Mouse (Mus musculus): ENCODE data around the gene Lck. TPM values are rescaled to one million over a fixed set of nuclear protein-coding genes. Genes with fewer than 3 reads are reported as not detected.

Gene Lck
- polyA plus RNA-seq, 1 experiment from 2014 or later = 7.1 TPM

GRCm38 (mm10) chr4:129582251-129582650, 8.8 kb upstream of the Lck start:
- no peak for ATAC-seq
- no peaks in the 10 kb centered on the region for H3K9me3 ChIP-seq

GRCm38 (mm10) chr4:129580347-129580746, 6.9 kb upstream of the Lck start:
- ATAC-seq = no peak
- peaks cover 15% of the 10 kb centered on the region; the same call in 1 of the 2 replicates for H3K4me1 ChIP-seq (replicated peaks)
- H3K4me2 ChIP-seq (replicated peaks) = no peak overlapping the region
- H3K27me3 ChIP-seq = 0 out of 2 replicates have a peak, but pooled peaks cover 2% of the 10 kb centered on the region
- H3K9ac ChIP-seq (replicated peaks) = no peak overlapping the region
- no peak overlapping the region for H3K4me3 ChIP-seq (replicated peaks)
- 70% methylated on average over 7 of the region's 7 CpGs for WGBS
- no peak overlapping the region for H3K27ac ChIP-seq
- H3K9me3 ChIP-seq = no peaks in the 10 kb centered on the region
- no peaks in the 10 kb centered on the region for H3K36me3 ChIP-seq

More at GRCm38 (mm10) chr4:129582251-129582650, 8.8 kb upstream of the Lck start:
- Histone ChIP-seq H3K4me2 (replicated peaks) (no peak overlapping the region), H3K4me3 (replicated peaks) (no peak overlapping the region), H3K36me3 (no peaks in the 10 kb centered on the region), H3K9ac (replicated peaks) (no peak overlapping the region), H3K27ac (no peak overlapping the region), H3K27me3 (0 out of 2 replicates have a peak, but pooled peaks cover 2% of the 10 kb centered on the region), H3K4me1 (replicated peaks) (peaks cover 10% of the 10 kb centered on the region; the same call in 1 of the 2 replicates)
- WGBS = 79% methylated on average over 1 of the region's 1 CpGs

DNA sequence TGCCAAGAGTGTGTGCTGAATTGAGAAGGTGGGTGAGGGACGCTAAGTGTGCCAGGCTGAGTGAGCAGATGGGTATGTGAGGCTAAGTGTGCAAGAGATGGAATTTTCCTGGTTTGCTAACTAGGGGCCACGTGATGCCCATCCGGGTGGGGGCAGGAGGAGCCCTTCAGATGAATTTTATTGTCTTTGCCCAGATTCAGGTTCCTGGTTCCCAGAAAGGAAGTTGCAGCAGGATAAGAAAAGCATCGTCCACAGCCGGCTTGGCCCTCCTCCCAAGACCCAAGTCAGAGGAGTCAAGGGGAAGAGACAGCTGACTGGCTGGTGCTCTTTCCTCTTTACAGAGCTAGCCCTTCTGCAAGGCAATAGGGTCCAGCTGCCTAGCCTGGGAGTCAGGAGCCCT, 5.0 kb upstream of the Lck start, which contains the start of gene Fam167b:
Fam167b (minus strand) TSS at position 84 of the 400 bp plus-strand sequence.
- H3K9ac ChIP-seq (replicated peaks) = no peak within 1 kb of the TSS
- H3K4me2 ChIP-seq (replicated peaks) = 0 out of 2 replicates have a peak within 1 kb of the TSS, but pooled peaks have one; percentile 19
- H3K9me3 ChIP-seq = no peaks in the 10 kb centered on the region
- H3K36me3 ChIP-seq = no peaks in the 10 kb centered on the region
- no peak for ATAC-seq
- H3K4me3 ChIP-seq (replicated peaks) = no peak within 1 kb of the TSS
- no peaks in the 10 kb centered on the region for H3K27me3 ChIP-seq
- H3K27ac ChIP-seq = no peak within 1 kb of the TSS
- WGBS = 90% methylated on average over 5 of the region's 5 CpGs
- peaks cover 6% of the 10 kb centered on the region; the same call in 1 of the 2 replicates for H3K4me1 ChIP-seq (replicated peaks)

GRCm38 (mm10) chr4:129577688-129578087, 4.2 kb upstream of the Lck start:
- Histone ChIP-seq H3K9ac (replicated peaks) (no peak overlapping the region), H3K4me2 (replicated peaks) (no peak overlapping the region), H3K36me3 (no peaks in the 10 kb centered on the region), H3K4me3 (replicated peaks) (no peak overlapping the region), H3K27me3 (no peaks in the 10 kb centered on the region), H3K4me1 (replicated peaks) (peaks cover 6% of the 10 kb centered on the region; the same call in 1 of the 2 replicates), H3K9me3 (no peaks in the 10 kb centered on the region), H3K27ac (no peak overlapping the region)
- 81% methylated on average over 7 of the region's 7 CpGs for WGBS
- no peak for ATAC-seq

- Histone ChIP-seq H3K4me1 (replicated peaks) (peaks cover 6% of the 10 kb centered on the region; the same call in 1 of the 2 replicates), H3K9me3 (no peaks in the 10 kb centered on the region), H3K4me3 (replicated peaks) (no peak overlapping the region), H3K36me3 (no peaks in the 10 kb centered on the region), H3K4me2 (replicated peaks) (peak overlapping the region; percentile 19; the same call in 1 of the 2 replicates), H3K27ac (no peak overlapping the region), H3K27me3 (no peaks in the 10 kb centered on the region), H3K9ac (replicated peaks) (peak overlapping the region; percentile 11; the same call in 1 of the 2 replicates)
- WGBS = 26% methylated on average over 21 of the region's 21 CpGs
- ATAC-seq = peak; percentile 50; the same call in 1 of the 2 replicates
These were observed 3.5 kb upstream of the Lck start for GRCm38 (mm10) chr4:129576863-129577491.

DNA sequence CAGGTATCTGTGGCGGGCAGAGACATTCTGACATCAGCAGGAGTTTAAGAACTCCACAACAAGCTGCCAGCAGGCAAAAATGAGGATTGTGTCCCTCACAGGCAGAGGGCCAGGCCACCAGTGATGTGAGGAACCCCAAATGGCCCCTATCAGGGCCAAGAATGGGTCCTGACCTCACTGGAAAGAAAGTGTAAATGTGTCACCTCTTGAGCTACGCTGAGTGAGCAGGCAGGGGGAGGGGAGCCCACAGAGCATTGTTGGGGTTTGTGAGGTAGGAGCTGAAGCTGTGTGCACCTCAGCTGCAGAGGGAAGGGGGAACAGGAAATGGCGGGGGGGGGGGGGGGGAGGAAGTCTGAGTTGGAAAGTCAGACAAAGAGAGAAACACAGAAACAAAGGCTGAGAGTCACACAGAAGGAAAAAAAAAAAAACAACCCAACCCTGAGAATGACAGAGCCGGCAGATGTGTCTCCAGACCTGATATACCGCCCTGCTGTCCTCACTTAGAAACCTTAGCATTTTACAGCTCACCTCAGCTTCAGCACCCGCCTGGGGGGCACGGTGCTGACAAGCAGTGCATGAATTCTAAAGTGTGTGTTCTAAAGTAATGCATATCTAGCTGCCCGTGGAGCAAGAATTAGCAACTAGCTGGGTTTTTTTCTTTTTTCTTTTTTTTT, 1.9 kb upstream of the Lck start:
- no peaks in the 10 kb centered on the region for H3K36me3 ChIP-seq
- ATAC-seq = no peak
- H3K9me3 ChIP-seq = no peaks in the 10 kb centered on the region
- no peak overlapping the region for H3K4me3 ChIP-seq (replicated peaks)
- peaks cover 6% of the 10 kb centered on the region; the same call in 1 of the 2 replicates for H3K4me1 ChIP-seq (replicated peaks)
- no peak overlapping the region for H3K9ac ChIP-seq (replicated peaks)
- 59% methylated on average over 7 of the region's 8 CpGs for WGBS
- H3K4me2 ChIP-seq (replicated peaks) = no peak overlapping the region
- H3K27ac ChIP-seq = no peak overlapping the region
- H3K27me3 ChIP-seq = no peaks in the 10 kb centered on the region

- H3K27ac ChIP-seq = no peak overlapping the region
- H3K9ac ChIP-seq (replicated peaks) = no peak overlapping the region
- no peak overlapping the region for H3K4me2 ChIP-seq (replicated peaks)
- WGBS = 93% methylated on average over 4 of the region's 4 CpGs
- H3K9me3 ChIP-seq = no peaks in the 10 kb centered on the region
- no peak overlapping the region for H3K4me3 ChIP-seq (replicated peaks)
- H3K27me3 ChIP-seq = no peaks in the 10 kb centered on the region
- ATAC-seq = no peak
- peaks cover 6% of the 10 kb centered on the region; the same call in 1 of the 2 replicates for H3K4me1 ChIP-seq (replicated peaks)
- no peaks in the 10 kb centered on the region for H3K36me3 ChIP-seq
These were observed 409 bp downstream of the Lck start for GRCm38 (mm10) chr4:129573093-129573370.

DNA sequence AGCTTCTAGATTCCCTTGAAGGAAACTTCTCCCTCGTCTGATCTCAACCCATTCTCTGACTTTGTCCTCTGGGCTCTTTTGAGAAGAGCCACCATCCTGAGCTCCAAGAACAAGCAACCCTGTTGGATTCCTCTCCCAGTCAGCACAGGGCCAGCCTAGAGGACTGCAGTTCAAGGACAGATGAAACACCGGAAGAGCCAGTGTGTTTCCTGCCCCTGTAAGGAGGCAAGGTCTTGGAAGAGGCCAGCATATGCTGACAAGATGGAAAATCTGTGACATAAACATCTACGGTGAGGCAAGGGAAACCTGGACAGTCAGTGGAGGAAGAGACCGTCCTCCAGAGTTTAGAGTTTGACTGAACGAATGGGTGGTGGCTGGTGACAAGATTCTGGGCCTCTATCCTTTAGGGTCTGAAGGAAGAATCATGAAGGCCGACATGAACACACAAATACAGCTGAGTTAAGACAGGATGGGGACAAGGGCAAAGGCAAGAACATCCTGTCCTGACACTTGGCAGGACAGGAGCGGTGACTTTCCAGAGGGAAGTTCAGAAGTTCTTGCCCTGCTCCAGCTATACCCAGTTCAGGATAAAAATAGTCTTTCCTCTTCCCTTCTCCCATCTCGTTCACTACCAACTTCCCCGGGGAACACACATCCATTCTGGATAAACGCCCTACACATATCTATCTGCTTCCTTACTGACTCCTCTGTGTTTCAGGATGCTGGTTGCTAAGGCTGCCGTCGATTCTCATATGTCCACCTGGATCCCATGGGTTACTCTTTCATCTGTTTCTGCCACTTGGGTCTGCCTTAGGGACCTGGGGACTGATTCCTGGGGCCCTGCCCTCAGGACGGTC, 977 bp downstream of the Lck start:
- no peak overlapping the region for H3K4me2 ChIP-seq (replicated peaks)
- H3K27ac ChIP-seq = no peak overlapping the region
- H3K27me3 ChIP-seq = no peaks in the 10 kb centered on the region
- no peaks in the 10 kb centered on the region for H3K36me3 ChIP-seq
- no peak overlapping the region for H3K9ac ChIP-seq (replicated peaks)
- whole genome bisulfite sequencing = 87% methylated on average over 13 of the region's 13 CpGs
- H3K4me1 ChIP-seq (replicated peaks) = peaks cover 6% of the 10 kb centered on the region; the same call in 1 of the 2 replicates
- H3K9me3 ChIP-seq = no peaks in the 10 kb centered on the region
- no peak overlapping the region for H3K4me3 ChIP-seq (replicated peaks)
- ATAC-seq = no peak

DNA sequence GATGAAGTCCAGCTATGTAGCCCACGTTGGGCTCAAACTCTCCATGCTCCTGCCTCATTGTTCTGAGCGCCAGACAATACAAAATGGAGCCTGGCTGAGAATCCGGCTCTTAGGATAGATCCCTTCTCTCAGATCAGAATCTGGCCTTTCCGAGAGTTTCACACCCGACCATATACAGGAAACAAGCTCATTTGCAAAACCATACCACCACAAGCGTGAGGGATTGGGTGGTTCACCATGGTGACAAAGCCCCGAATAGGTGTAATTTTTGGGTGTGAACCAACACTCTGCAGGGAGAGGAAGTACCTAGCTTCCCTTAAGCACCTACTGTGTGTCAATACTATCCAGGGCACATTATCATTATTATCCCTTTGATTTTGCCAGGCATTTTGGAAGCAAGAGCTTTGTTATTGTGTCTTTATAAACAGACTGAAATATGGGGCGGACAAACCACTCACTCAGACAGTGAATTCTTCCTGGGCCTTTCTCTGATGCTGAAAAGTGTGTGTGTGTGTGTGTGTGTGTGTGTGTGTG, 1.8 kb downstream of the Lck start:
- H3K27ac ChIP-seq = no peak overlapping the region
- WGBS = 67% methylated on average over 8 of the region's 8 CpGs
- H3K9ac ChIP-seq (replicated peaks) = no peak overlapping the region
- H3K36me3 ChIP-seq = no peaks in the 10 kb centered on the region
- H3K27me3 ChIP-seq = no peaks in the 10 kb centered on the region
- no peaks in the 10 kb centered on the region for H3K4me1 ChIP-seq (replicated peaks)
- no peak for ATAC-seq
- H3K4me3 ChIP-seq (replicated peaks) = no peak overlapping the region
- H3K4me2 ChIP-seq (replicated peaks) = no peak overlapping the region
- H3K9me3 ChIP-seq = no peaks in the 10 kb centered on the region

GRCm38 (mm10) chr4:129570028-129570427, 3.4 kb downstream of the Lck start:
- WGBS = 94% methylated on average over 6 of the region's 6 CpGs
- no peak for ATAC-seq
- Histone ChIP-seq H3K9ac (replicated peaks) (no peak overlapping the region), H3K9me3 (no peaks in the 10 kb centered on the region), H3K4me2 (replicated peaks) (no peak overlapping the region), H3K36me3 (no peaks in the 10 kb centered on the region), H3K4me1 (replicated peaks) (no peaks in the 10 kb centered on the region), H3K4me3 (replicated peaks) (no peak overlapping the region), H3K27ac (no peak overlapping the region), H3K27me3 (no peaks in the 10 kb centered on the region)

GRCm38 (mm10) chr4:129568366-129568765, 5.1 kb downstream of the Lck start:
- no peaks in the 10 kb centered on the region for H3K4me1 ChIP-seq (replicated peaks)
- no peaks in the 10 kb centered on the region for H3K27me3 ChIP-seq
- no peak overlapping the region for H3K9ac ChIP-seq (replicated peaks)
- H3K27ac ChIP-seq = no peak overlapping the region
- ATAC-seq = no peak
- H3K4me2 ChIP-seq (replicated peaks) = no peak overlapping the region
- H3K36me3 ChIP-seq = no peaks in the 10 kb centered on the region
- WGBS = 91% methylated on average over 7 of the region's 7 CpGs
- H3K9me3 ChIP-seq = no peaks in the 10 kb centered on the region
- H3K4me3 ChIP-seq (replicated peaks) = no peak overlapping the region

Data from midbrain, embryonic 13.5 days (tissue).